Mouse (Mus musculus) embryo, embryonic 11 days (tissue): ENCODE measurements at regions not wholly inside any gene's neighbourhood (a gene's known extent, or its start where the extent isn't known, plus 50 kb on each side); places are given as distances from the start of the nearest gene placed in this dataset.
"Not testable (repeated sequence)": the region's sequence is repeated elsewhere in the genome, so short reads cannot be mapped to it uniquely, and the experiment has no call there.

Experiments
- DNase-seq: peaks from one replicate; pipeline ENCODE4 v3.0.0-alpha.2; 2015

DNA sequence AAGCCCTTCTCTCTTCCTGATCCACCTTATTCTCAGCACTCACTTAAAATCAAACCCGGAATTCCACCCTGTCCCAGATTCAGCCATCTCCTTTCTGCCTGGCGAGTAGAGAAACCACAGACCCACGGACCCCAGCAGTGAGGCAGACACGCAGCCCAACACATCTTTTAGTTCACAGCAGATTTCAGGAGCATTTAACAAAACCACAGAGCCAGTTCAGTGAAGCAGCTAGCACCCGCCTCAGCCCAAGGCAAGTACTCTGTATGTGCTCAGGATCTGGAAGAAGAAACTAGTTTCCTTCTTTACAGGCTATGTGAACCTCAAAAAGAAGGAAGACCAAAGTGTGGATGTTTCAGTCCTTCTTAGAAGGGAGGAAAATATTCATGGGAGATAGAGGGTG is 560.6 kb downstream of the Nyap2 start:
- no peak for DNase-seq

DNA sequence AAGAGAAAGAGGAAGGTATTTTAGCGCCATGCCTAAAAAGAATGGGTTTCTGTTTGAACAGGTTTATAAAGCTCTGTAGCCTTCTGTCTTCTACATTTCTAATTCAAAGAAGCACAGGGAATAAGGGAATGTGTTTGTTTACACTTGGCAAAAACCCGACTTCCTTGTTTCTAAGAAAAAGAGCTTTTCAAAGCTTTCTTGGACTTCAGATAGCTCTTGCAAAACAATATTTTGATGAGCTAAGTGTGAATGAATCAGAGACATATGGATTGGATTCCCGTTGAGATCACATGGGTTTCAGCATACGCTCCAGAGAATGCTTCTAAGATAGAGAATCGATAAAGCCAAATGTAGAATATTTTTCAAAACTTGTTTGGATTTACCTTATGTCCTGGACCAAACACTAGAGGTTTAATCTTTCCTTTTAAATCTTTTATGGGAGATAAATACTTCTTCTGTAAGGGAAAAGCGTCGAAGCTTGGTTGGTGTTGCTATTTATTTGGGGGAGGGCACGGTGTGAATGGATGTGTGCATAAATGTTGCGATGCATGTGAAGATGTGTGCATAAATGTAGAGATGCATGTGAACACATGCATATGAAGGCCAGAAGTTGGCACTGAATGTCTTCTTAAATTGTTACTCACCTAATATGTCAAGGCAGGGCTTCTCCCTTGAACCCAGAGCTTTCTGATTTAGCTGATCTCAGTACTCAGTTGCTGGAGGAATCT is 576.4 kb downstream of the Nyap2 start:
- DNase-seq = no peak

DNA sequence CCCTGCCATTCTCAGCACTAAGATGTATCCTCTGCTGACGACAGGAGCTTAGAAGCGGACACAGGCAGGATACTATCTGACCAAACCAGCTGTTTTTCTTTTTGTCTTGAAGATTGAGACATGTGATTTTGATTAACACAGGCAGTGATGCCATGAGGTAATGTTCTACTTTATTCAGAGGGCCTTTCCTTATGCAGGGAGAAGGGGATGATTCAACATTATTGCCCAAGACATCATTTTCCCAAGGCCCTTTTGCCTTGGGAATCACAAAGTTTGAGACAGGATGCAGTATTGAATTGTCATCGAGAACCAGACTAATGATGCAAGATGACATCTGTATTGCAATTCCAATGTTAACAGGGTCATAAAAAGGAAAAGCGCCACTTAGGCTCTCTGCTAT is 571.7 kb upstream of the Gm9747 start:
- DNase-seq = no peak

DNA sequence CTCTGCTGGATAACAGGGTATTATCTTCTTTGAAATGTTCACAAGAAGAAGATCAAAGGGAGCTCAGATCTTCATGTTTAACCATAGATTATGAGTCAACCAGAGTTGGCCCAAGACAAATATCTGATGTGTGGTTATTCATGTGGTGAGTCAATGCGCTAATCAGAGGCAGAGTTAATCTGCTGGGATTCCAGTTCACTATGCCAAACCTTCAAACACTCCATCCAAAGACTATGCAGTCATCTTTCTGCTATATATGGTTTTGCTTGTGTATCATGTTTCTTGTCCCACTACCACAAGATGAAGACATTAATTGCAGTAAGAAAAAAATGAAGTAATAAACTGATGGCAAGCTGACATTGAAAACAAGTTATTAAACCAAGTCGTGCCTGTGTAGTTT is 561.8 kb upstream of the Gm9747 start:
- no peak for DNase-seq

DNA sequence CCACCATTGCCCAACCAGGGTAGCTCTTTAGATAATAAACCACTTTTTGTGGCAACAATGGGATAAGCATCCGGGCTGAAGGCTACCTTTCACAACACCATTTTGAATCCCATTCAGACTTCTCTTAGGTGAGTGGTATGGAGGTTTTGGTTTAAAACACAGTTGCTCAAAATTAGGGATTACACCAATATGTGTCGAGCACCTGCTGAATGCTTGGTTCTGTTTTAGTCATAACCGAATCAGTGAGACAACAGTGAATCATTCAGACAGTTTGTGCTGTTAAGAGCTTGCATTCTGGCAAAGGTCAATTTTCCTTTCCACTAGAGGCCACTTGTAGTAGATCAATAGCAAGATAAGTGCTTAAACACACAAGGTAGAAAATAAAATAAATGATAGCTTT is 561.2 kb upstream of the Gm9747 start:
- no peak for DNase-seq

DNA sequence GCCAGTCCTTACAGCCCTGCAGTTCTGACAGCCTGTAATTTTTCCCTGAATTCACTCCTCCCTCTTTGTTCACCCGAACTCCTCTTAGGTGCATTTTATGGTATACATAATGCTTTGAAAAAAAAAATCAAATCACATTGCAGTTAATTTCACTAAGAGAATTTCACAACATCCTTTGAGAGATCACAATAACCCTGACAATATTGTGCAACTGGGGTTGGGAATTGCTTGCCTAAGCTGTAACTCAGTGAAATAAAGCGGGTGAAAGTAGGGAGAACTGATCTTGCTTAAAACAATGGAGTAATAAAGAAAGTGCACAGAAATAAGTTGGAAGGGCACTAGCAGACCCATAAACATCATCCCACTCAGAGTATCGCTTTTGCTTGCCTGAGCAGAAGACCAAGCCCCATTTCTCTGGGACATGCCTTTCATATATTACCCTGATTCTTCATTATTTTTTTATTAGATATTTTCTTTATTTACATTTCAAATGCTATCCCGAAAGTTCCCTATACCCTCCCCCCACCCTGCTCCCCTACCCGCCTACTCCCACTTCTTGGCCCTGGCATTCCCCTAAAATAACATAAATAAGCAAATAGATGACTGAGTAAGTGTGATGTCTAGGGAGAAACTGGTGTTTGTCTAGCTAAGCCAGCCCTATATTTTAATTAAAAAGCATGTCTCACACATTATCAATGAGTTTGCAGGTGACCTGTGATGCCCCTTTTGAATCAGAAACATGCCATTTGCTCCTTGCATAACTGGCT is 557.2 kb upstream of the Gm9747 start:
- DNase-seq = no peak

DNA sequence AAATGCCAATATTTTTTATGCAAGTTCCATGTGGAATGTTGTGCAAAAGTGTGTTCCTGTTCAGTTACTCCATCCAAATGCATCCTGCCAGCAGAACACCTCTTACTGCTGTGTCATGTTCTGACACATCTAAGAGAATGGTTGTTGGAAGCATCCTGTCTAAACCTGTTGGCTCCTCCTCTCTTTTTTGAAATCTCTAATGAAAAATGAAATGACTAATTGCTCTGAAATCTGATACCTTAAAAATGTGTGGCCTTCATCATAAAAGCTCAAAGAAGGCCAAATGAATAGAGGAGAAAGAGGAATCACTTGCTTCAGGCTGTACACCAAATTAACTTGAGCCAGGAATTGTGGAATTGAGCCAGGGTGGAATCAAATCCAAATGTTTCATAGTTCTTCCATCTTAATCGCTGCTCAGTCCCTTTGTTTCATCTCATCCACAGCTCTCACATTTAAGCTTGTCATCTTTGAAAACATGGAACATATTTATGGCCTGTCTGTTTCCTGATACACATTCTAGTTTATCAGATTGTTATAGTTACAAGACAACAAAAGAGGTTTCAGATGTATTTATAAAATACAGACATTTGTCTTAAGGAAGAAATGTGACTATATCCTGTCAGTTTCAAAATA is 555.0 kb upstream of the Gm9747 start:
- peak; percentile 3 for DNase-seq

DNA sequence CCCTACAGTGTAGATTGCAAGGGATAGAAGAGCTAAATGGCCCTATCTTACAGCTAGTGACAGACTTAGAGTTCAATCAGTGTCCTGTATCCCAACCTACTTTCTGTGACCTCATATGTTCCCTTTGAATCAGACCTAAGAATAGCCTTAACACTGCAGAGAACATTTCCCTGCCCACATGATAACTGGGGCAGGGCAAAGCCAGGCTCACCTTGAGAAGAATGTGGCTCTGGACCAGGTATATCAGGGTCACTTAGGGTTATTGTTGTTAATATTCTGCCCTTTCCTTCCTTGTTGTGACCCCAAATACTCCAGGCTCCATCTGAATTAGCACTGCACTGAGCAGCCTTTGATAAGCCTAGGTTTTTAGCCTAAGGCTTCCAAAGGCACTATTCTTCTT is 536.8 kb upstream of the Gm9747 start:
- no peak for DNase-seq

DNA sequence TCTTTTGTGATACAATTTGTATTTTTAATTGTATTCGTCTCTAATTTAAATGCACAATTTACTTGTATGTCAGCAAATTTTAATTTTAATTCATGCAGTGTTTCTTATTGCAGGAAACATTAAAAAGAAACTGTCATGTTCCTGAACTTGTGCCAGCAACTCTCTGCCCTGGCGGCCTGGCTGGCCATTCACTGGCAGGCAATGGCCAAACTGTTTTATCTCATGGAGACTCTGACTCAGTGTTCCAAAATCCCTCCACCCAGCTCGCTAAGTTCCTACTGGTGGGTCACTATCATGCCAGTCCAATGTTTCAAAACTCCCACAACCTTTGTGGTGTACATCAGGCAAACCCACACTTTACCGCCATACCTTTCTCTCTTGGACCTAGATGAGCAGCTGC is 523.7 kb upstream of the Gm9747 start:
- DNase-seq = no peak

DNA sequence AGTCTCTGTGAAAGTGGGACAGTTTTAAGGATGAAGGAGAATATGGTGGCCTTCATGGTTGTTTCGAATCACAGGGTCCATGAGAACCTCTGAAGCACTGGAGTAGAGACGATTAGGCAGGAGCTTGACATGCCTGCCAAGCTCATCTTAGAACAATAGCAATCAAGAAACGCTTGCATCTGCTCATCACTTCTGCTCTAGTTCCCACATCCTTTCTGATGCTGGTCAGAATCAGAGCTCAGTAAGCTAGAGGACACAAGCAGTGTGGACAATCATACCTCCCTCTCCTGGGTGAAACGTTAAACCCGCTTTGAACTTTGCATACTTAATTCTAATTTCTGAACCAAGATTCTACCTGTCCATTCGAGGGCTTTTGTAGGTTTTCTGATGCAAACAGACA is 515.8 kb upstream of the Gm9747 start:
- no peak for DNase-seq

DNA sequence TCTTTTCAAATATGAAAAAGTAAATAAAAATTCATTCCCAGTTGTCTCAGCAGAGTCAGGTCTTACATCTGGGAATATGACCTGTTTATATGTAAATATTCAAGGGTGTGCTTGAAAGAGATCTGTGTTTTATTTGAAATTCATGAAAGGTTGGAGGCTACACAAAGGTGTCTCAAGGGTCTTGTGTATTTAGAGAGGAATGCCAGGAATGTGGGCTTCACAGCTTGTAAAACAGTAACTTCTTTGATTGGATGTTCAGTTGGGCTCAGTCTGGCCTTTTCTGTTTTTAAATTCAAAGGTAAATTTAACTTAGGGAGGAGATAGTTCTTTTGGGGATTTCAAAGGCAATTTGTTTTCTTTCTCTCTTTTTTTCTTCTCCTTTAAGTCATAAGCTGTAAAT is 514.7 kb upstream of the Gm9747 start:
- DNase-seq = peak; percentile 47

DNA sequence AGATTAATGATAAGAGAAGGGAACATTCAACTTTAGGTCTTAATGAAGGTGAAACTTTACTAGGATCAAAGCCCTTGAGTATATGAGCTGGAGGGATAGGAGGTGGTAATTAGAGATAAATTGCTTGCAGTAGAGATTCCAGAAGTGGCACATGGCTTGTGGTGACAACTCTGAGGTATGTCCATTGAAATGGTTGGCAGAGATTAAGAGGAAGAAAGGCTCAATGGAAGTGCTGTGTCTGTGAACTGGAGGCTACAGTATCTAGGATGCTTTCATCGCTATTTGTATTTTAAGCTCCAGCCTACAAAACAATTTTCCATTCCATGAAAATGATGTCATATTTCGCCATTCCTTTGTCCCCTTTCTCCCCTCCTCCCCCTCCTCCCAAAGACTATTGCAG is 508.1 kb upstream of the Gm9747 start:
- no peak for DNase-seq

DNA sequence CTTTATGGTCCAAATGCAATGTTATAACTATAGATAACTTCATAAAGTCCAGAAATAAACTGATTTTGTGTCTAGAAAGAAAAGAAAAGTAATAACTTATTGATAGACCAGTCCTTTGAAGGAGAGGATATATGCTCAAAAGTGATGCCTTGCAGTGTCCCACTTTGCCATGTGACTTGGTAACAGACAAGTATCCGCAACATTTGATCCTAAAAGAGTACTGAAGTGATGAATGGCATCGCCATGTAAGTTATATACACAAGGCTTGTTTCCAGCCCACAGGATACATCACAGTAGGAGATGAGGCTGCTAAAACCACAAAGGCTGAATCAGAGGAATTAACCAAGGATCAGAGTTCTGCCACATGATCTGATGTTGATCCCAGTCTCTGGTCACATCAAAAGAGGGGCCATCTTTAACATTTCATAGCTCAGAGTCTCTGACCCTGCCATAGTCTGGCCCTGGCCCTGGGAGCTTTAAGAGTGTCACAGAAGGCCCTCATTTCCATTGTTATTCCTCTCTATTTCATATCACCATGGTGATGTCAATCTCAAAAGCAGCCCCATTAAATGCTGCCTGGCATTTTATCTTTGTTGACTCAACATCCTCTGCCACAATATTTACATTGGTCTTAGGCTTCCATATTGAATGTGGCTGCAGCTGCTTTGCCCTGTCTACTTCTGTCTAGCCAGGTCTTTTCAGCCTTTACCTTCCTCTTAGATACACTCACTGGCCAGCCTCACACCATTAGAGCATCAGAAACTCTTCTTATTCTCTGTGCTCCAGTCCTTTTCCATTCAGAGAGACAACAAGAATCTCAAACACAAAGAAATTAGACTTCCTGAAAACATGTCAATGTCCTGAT is 506.4 kb upstream of the Gm9747 start:
- no peak for DNase-seq

DNA sequence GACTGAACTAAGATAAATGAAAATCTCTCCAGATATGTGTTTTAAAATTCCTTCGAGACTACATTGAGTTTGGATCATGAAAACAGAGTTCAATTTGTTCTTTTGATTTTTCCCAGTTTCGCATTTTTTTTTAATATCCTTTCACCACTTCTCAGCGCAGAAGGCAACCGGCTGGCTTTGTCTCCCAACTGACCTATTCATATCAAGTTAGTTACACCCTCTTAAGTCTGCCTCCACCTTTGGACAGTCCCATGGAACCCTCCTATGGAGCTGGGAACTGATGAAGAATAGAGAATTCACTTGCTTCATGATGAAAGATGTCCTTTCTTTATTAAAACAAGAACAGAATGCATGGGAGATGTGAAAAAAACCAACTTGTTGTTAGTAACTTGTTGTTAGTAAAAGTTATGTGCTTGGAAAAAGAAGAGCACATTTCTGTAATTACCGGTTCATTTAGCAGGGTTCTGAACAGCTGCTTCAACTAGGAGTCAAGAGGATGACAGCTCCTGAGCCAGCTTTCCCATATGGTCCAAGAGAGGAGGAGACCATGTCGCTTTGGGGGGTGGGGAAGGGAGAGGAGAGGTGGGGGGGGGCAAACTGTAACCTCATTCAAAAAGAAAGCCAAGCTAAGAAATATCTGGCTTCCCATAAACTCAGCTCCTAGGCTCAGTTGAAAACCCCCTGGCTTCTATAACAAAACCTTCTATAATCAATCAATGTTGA is 495.6 kb upstream of the Gm9747 start:
- no peak for DNase-seq

DNA sequence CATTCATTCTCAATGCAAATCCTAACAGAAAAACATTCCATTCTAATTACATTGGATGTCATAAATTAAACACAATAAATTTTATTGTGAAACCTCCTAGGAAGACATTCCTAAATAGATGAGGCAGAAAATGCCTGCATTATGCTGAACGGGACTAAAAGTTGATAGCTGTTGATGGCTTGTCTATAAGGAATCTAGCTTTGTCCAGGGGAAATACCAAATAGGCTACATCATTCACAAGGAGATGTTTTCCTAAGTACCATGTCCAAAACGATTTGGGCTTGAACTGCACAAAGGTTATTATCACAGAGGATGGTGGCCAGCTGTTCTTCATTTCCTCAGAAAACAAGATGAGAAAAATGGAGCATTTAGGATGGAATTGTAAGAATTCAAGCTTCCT is 494.5 kb upstream of the Gm9747 start:
- DNase-seq = peak; percentile 56

DNA sequence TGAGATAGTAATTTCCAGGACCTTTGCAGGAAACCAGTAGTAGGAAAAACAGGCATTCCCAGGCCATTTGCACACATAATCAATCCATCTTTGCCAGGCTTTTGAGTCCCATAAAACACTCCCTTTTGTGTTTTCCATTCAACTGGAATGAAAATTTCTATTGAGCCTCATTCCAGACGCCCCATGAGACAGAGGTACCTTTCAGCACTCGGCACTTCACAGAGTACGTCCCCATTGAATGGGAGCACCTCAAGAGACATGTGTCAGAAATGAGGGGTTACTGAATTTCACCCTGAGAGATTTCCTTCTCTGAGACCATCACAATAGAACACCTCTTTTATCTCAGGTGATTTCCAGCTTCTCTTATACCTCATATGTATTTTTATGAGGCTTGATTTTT is 493.5 kb upstream of the Gm9747 start:
- peak; percentile 18 for DNase-seq

DNA sequence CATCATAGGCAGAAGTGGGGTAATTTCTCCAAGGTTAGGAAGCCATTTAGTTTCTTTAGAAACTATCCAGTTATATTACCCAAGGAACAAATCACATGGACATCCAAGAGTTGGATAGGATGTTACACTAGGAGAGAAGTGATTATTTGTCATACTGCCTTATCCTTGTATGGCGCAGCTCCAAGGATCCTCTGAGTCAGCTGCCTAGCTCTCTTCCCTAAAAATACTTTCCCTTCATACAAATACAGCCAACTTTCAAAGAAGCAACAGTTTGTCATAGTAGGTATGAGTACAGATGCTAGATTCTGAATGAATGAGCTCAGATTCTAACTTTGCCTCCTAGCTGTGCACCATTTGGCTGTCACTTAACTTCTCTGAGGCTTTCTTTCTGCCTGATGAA is 492.9 kb upstream of the Gm9747 start:
- DNase-seq = no peak

DNA sequence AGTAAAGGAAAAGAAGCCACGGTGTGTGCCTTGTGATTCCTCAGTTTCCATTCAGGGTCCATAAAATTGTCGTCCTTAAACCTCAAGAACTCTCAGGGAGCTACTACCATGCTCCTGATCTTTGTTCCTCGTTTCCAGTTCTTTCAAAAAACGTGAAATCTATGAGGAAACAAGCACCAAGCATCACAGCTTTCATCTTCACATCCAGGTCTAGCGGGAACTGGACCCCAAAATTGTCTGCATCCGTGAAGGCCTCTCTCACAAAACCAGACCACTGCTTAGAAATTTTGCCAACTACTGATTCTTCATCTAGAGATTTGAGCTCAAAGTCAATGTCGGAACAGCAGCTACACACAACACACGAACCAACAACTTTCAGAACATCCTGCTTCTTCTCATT is 491.0 kb upstream of the Gm9747 start:
- not testable (repeated sequence) for DNase-seq

DNA sequence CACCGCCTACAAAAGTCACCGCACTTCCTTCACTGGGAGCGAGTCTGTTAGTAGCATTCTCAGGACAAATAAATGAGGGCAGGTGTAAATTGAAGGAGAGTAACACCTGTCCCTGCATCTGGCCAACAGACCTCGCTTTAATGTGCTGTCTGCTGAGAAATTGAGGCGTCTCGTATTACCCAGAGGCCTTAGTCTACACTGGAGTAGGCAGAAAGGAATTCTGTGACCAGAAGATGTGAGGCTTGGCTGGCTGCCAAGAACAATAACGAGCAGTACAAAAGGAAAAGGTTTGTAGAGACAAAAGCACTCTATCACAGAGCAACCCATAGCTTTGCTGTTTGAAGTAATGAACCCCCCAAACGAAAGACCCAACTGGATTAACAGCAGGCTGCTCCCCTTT is 488.4 kb upstream of the Gm9747 start:
- peak; percentile 88 for DNase-seq

DNA sequence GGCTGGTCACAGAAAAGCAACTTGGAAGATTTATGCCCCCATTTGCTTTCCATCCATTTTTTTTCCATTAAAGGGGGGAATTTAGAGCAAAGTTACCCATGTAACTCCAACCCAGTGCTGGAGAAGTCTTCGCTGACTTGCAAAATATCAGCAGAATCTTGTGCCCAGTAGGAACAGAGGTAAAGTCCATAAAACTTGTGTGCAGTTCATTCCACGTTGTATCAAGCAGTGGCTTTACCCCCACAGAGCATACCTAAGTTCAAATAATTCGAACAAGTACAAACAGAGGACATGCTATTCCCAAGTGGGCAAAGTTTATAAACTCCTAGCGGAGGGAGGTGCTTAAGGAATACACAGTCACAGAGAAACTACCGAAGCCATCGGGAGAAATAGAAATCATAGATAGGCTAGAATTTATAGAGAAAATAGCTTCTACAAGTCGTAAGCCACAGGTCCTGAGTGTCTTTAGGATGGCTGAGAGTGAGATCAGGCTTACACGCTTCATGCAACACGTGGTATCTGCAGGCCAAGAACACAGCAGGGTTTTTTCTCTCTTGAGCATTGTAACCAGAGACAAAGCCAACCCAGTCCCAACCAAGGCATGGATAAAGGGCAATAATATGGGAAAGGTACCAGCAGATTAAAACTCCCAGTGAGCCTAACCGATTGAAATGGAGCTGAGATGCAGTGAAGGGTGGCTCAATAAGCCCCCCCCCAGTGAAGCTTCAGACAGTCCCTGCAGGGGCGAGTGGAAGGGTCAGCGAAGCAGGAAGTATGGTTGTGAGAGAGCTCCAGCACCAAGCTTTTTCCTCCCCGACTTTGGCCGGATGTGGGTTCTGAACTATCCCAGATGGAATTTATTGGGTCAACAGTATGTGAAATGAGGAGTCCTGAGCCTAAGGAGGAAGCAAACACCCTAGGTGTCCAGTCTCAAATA is 487.6 kb upstream of the Gm9747 start:
- peak; percentile 27 for DNase-seq

DNA sequence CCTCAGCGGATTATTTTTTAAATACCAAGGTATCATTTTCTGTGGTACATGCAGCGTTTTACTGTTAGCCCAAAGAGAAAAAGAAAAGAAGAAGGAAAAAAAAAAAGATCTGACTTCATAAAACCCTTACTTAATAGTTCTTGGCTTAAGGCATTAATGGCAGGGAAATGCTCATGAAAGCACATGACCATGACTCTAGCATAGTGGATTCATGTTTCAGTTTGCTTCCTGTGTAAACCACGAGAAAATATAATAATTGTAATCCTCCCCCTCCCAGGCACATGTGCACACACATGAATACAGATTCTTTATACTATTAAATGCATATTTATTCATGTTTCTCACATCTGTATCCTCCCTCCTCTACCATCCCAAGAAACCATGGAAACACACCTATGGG is 486.9 kb upstream of the Gm9747 start:
- DNase-seq = no peak
